Mouse (Mus musculus) spleen, adult 2 months (tissue): ENCODE data around the gene Usp7. TPM values are rescaled to one million over a fixed set of nuclear protein-coding genes. Genes with fewer than 3 reads are reported as not detected.
"Not testable (repeated sequence)": the region's sequence is repeated elsewhere in the genome, so short reads cannot be mapped to it uniquely, and the experiment has no call there.

Source experiments
- DNase-seq, 2 experiments: peaks; one replicate each; pipeline versions ENCODE4 v3.0.0 to v3.0.0-alpha.2; 2012 to 2021; ENCODE audit warnings: low spot score in 2 of 2, low read depth in 1 of 2
- H3K27ac ChIP-seq: fragments of 200-500 bp; 2 replicates; pipeline ENCODE4 v1.5.1; 2012; ENCODE audit warnings: low read length, inconsistent platforms; ENCODE audit not compliant: insufficient read depth
- H3K27me3 ChIP-seq: fragments of 200-500 bp; 2 replicates; pipeline ENCODE4 v1.6.1; 2012; ENCODE audit warnings: mild to moderate bottlenecking, moderate library complexity, low read length, inconsistent platforms; ENCODE audit not compliant: control insufficient read depth, insufficient read depth
- H3K36me3 ChIP-seq: fragments of 200-500 bp; 2 replicates; pipeline ENCODE4 v1.6.1; 2012; ENCODE audit warnings: mild to moderate bottlenecking, low read length, inconsistent platforms; ENCODE audit not compliant: control insufficient read depth, insufficient read depth
- H3K4me1 ChIP-seq: fragments of 200-500 bp; 2 replicates; pipeline ENCODE4 v1.6.1; 2011; ENCODE audit warnings: inconsistent platforms; ENCODE audit not compliant: control insufficient read depth, insufficient read depth, insufficient read length
- H3K4me3 ChIP-seq: fragments of 200-500 bp; 2 replicates; pipeline ENCODE4 v1.5.1; 2011; ENCODE audit warnings: mild to moderate bottlenecking, inconsistent platforms; ENCODE audit not compliant: insufficient read depth, insufficient read length; ENCODE audit errors: extremely low read depth
- CTCF ChIP-seq: fragments of 200-500 bp; IDR thresholded peaks from 2 replicates; pipeline ENCODE4 v1.5.1; 2011; ENCODE audit warnings: mild to moderate bottlenecking, inconsistent platforms; ENCODE audit not compliant: insufficient read depth, insufficient read length, insufficient replicate concordance; ENCODE audit errors: extremely low read depth
- POLR2A ChIP-seq: fragments of 200-500 bp; IDR thresholded peaks from 2 replicates; pipeline ENCODE4 v1.6.1; 2011; ENCODE audit warnings: low read depth, low read length, inconsistent platforms
- WGBS: fragments of 180-500 bp; shearing (Covaris S2); methylation state at CpG from one replicate; pipeline ENCODE4 v1.1.7; 2018; 5-methylcytosine and 5-hydroxymethylcytosine counted together
- polyA plus RNA-seq: library from polyadenylated mRNA; depleted of rRNA; stranded (reverse); fragments of >200 nt; gene quantifications from 2 replicates; pipeline ENCODE4 v1.2.3, GENCODE M21; 2012

Gene Usp7
- polyA plus RNA-seq, 1 experiment: 26.3 TPM

GRCm38 (mm10) chr16:8766196-8766595 lies 25.9 kb downstream of the Usp7 start:
- 37% methylated on average over 9 of the region's 9 CpGs for WGBS
- no peak for DNase-seq
- Histone ChIP-seq H3K4me1 (no peaks in the 10 kb centered on the region), H3K27me3 (no peaks in the 10 kb centered on the region), H3K36me3 (no peaks in the 10 kb centered on the region), H3K27ac (no peak overlapping the region), H3K4me3 (no peak overlapping the region)
- TF ChIP-seq POLR2A (no peak), CTCF (no peak)

DNA sequence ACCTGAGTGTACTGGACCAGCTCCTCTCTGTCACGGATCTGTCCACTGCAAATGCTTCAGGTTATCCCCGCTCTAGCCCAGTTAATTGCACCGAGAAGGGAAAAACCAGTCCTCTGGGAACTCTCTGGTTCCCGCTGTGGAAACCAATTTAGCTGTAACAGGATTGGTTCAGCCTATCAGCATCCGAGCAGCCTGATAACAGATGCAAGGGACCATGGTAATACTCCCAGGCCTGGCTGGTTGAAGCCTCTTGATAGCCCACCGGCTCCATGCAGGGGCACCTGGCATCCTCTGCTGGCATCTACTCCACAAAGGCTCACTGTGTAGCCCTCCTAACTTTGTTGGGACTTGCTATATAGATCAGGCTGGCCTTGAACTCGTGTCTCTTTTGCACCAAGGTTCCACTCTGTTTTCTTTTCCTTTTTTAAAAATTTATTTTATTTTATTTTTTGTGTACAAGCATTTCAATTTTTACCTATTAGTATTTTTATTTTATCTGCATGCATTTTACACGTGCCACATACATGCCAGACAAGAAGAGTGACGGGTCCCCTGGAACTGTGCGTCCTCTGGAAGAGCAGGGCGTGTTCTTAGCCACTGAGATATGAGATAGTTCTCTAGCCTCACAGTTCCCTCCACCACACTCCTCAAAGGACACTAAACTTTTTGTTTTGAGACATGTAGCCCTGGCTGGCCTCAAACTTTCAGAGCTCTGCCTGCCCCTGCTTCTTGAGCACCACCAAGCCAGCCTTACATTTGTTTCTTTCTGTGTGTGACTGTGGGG lies 27.8 kb downstream of the Usp7 start:
- 89% methylated on average over 11 of the region's 11 CpGs for WGBS
- Histone ChIP-seq H3K36me3 (no peaks in the 10 kb centered on the region), H3K4me3 (no peak overlapping the region), H3K27ac (no peak overlapping the region), H3K27me3 (no peaks in the 10 kb centered on the region), H3K4me1 (no peaks in the 10 kb centered on the region)
- no peak for TF ChIP-seq CTCF
- no peak for TF ChIP-seq POLR2A
- no peak for DNase-seq

- no peak overlapping the region for H3K27ac ChIP-seq
- no peaks in the 10 kb centered on the region for H3K4me1 ChIP-seq
These were observed 29.1 kb downstream of the Usp7 start for GRCm38 (mm10) chr16:8763028-8763427.

DNA sequence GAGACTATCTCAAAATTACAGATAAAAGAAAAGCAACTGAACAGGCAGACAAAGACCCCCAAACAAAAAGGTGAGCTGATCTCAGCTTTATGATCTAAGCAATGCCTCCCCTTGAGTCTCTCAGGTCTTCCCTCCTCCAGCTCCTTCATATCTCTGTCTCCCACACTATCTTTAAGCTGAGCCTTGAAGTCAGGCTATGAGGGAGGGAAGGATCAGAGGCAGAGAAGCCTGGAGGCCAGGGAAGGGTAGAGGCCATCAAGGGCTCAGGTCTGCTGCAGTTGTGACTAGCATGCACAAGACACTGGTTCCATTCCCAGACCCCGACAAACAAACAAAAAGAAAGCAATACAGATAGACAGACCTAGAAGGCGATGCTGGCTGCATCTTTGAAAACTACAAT lies 30.2 kb downstream of the Usp7 start:
- no peak overlapping the region for H3K4me3 ChIP-seq
- WGBS: 95% methylated on average over 2 of the region's 2 CpGs
- H3K27ac ChIP-seq: no peak overlapping the region
- H3K4me1 ChIP-seq: no peaks in the 10 kb centered on the region
- no peaks in the 10 kb centered on the region for H3K36me3 ChIP-seq
- H3K27me3 ChIP-seq: no peaks in the 10 kb centered on the region
- TF ChIP-seq CTCF (no peak), POLR2A (no peak)
- DNase-seq: no peak

More at GRCm38 (mm10) chr16:8763028-8763427, 29.1 kb downstream of the Usp7 start:
- 90% methylated on average over 6 of the region's 6 CpGs for WGBS
- TF ChIP-seq CTCF: no peak
- Histone ChIP-seq H3K27me3 (no peaks in the 10 kb centered on the region), H3K36me3 (no peaks in the 10 kb centered on the region), H3K4me3 (no peak overlapping the region)
- no peak for DNase-seq

DNA sequence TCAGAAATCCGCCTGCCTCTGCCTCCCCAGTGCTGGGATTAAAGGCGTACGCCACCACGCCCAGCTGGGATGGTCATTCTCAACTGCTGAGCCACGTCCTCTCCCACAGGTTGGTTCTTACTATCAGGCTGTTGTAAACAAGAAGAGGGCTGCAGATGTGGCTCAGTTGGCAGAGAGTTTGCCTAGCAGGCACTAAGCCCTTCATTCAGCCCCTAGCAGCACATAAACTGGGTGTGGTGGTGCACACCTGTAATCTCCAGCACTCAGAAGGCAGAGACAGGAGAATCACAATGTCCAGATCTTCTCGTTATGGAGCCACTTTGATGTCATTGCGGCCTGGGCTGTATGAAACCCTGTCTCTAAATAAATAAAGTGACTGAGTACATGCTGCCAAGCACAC lies 31.1 kb downstream of the Usp7 start:
- 85% methylated on average over 7 of the region's 7 CpGs for WGBS
- no peaks in the 10 kb centered on the region for H3K4me1 ChIP-seq
- no peak overlapping the region for H3K27ac ChIP-seq
- no peak overlapping the region for H3K4me3 ChIP-seq
- DNase-seq: no peak
- no peaks in the 10 kb centered on the region for H3K27me3 ChIP-seq
- H3K36me3 ChIP-seq: no peaks in the 10 kb centered on the region
- TF ChIP-seq POLR2A (no peak), CTCF (no peak)

GRCm38 (mm10) chr16:8758979-8759378 lies 33.1 kb downstream of the Usp7 start:
- 93% methylated on average over 3 of the region's 3 CpGs for WGBS
- H3K27me3 ChIP-seq: no peaks in the 10 kb centered on the region
- no peaks in the 10 kb centered on the region for H3K36me3 ChIP-seq
- H3K4me3 ChIP-seq: no peak overlapping the region
- TF ChIP-seq POLR2A: no peak
- no peak for TF ChIP-seq CTCF
- no peaks in the 10 kb centered on the region for H3K4me1 ChIP-seq
- H3K27ac ChIP-seq: no peak overlapping the region
- no peak for DNase-seq

DNA sequence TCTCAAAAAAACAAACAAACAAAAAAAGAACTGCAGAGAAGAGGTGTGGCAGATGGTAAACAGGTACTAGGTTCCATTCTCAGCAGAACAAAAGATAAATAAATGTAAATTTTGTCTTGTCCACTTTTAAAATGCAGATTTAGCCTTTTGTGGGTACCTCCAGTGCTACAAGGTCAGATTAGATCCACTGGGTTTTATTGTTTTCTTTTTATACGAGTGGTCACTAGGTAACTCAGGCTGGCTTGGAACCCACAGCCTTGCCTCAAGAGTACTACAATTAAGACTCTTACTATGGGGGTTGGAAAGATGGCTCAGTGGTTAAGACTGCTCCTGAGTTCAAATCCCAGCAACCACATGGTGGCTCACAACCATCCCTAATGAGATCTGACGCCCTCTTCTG lies 33.9 kb downstream of the Usp7 start:
- 81% methylated on average over 2 of the region's 2 CpGs for WGBS
- Histone ChIP-seq H3K4me3 (no peak overlapping the region), H3K4me1 (no peaks in the 10 kb centered on the region), H3K27me3 (no peaks in the 10 kb centered on the region), H3K36me3 (no peaks in the 10 kb centered on the region), H3K27ac (no peak overlapping the region)
- no peak for DNase-seq
- no peak for TF ChIP-seq CTCF
- no peak for TF ChIP-seq POLR2A

- H3K4me3 ChIP-seq, H3K27me3 ChIP-seq, DNase-seq, H3K4me1 ChIP-seq, H3K27ac ChIP-seq, H3K36me3 ChIP-seq: not testable (repeated sequence)
- 86% methylated on average over 6 of the region's 6 CpGs for WGBS
These were observed 34.5 kb downstream of the Usp7 start for GRCm38 (mm10) chr16:8757586-8757985.
